Mouse (Mus musculus): ENCODE measurements around the gene Luc7l3. TPM values are rescaled to one million over a fixed set of nuclear protein-coding genes. Genes with fewer than 3 reads are reported as not detected.

Luc7l3 gene
- polyA plus RNA-seq, 1 experiment = 16.1 TPM

DNA sequence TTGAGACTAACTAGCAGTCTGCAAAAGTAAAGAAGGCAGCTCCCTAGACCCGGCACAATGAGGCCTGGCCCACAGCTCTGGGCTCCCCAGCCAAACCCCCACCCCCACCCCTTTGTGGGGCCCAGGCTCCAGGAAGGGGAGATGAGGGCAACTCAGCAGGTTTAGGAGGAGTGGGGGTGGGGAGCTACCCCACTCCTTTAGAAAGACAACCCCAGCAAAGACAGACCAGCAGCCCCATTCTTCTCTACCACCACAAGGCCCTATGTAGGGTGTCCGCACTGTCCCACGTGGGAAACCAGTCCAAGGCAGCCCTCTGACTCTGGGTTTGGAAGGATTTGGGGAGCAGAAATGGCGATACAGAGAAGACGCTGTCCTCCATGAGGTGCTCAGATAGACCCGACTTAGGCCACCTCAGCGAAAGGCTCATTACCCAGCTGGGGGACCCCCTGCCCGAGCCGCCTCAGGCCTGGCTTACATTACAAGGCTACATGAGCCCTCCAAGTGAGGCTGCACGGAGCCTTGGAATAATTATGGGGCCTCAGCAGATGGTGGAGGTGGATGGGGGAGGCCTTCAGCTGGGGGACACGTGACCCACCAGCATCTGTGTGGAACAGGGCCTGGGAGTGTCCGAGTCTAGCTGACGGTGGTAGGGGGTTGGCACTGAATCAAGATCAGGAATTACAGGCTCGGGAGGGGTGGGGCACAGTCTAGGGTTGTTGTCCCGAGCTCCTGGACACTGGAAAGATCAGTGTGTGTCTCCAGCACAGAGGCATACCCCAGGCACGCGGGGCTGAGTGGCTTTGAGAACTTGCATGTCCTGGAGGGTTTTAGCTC lies 75.6 kb downstream of the Luc7l3 start, which contains the start of gene Wfikkn2:
TSS of gene Wfikkn2 (minus strand) at position 51 of the 834 bp plus-strand sequence.
- WGBS = 65% methylated on average over 17 of the region's 17 CpGs
- no peak within 1 kb of the TSS for H3K4me3 ChIP-seq (replicated peaks; ENCODE audit: extremely low read depth, low read depth, low read length)
- TF ChIP-seq CTCF (IDR thresholded peaks at IDR 0.05; ENCODE audit: insufficient read depth, low read length) (no peak), POLR2A (IDR thresholded peaks at IDR 0.05; ENCODE audit: borderline replicate concordance, extremely low read depth, low read depth, low read length) (no peak)
- no peak for DNase-seq
- H3K4me1 ChIP-seq (ENCODE audit: control insufficient read depth, insufficient read depth, low read length) = peaks cover 2% of the 10 kb centered on the region; the same call in 1 of the 2 replicates

- Histone ChIP-seq H3K4me3 (replicated peaks; ENCODE audit: extremely low read depth, low read depth, low read length) (no peak overlapping the region), H3K4me1 (ENCODE audit: control insufficient read depth, insufficient read depth, low read length) (peaks cover 2% of the 10 kb centered on the region; the same call in 1 of the 2 replicates)
- TF ChIP-seq CTCF (IDR thresholded peaks at IDR 0.05; ENCODE audit: insufficient read depth, low read length) (no peak), POLR2A (IDR thresholded peaks at IDR 0.05; ENCODE audit: borderline replicate concordance, extremely low read depth, low read depth, low read length) (no peak)
- no peak for DNase-seq
- WGBS = 75% methylated on average over 9 of the region's 9 CpGs
These were observed 77.4 kb downstream of the Luc7l3 start for GRCm38 (mm10) chr11:94244385-94244784.

DNA sequence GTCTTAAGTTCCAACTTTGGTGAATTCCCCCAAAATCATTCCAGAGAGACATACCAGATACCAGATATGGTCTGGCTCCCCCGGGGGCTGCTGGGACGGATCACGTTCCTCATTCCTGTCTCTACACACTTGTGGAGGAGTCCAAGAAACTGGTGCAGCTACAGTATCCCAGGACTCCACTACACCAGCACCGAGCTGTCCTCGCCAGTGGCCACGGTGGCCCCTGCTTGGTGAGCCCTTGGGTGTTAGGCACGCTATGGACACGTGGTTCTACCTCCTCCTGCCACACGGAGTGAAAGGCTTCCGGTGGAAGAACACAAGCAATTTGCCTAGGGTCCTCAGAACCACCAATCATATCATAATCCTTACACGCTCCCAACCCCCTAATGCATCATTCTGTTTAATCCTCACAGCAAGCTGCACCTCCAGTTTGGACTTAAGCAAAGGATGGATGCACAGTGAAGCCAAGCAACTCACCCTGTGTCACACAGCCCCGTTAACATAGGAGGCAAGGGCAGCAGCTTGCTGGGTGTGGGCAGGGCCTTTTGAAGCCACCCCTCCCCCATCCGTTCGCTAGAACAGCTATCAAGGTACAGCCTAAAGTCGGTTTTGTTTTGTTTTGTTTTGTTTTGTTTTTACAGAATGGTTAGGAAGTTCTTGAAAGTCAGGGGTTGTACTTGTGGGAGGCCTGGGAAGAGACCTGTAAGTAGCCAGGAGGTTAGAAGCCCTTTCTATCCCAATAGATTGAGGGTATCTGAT lies 78.2 kb downstream of the Luc7l3 start:
- H3K4me3 ChIP-seq (replicated peaks; ENCODE audit: extremely low read depth, low read depth, low read length) = no peak overlapping the region
- TF ChIP-seq POLR2A (IDR thresholded peaks at IDR 0.05; ENCODE audit: borderline replicate concordance, extremely low read depth, low read depth, low read length) (no peak), CTCF (IDR thresholded peaks at IDR 0.05; ENCODE audit: insufficient read depth, low read length) (no peak)
- H3K4me1 ChIP-seq (ENCODE audit: control insufficient read depth, insufficient read depth, low read length) = peaks cover 2% of the 10 kb centered on the region; the same call in 1 of the 2 replicates
- WGBS = 40% methylated on average over 15 of the region's 15 CpGs
- DNase-seq = no peak

DNA sequence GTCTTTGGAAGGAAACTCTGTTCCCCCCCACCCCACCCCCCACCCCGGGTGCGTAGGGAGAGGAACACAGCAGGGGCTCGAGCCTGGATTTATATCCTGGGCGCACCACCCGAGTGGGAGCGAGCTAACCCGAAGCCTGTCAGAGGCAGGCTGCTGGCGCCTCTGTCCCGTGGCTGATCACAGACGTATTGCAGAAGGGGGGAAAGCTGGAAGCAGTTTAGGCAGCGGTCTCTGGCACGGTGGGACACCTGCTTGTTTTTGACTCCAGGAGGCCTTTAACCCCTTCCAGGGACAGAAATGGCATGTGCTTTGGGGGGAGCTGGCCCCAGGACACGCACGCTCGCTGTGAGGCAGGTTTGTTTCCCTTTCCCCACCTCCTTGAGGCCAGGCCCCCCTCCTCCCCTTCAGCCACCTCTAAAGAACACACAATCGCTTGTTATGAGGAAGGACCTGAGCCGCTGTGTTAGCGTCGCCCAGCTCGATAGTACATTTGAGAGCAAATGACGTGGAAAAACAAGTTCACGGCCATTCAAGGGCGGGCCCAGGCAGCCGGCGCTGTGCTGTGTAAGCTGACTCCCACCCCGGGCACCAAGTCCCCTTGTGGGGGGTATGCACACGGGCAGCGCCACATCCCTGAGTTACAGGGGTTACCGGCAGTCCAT lies 78.9 kb downstream of the Luc7l3 start:
- Histone ChIP-seq H3K4me1 (ENCODE audit: control insufficient read depth, insufficient read depth, low read length) (peaks cover 2% of the 10 kb centered on the region; the same call in 1 of the 2 replicates), H3K4me3 (replicated peaks; ENCODE audit: extremely low read depth, low read depth, low read length) (peak overlapping the region; percentile 27)
- DNase-seq = no peak
- WGBS = 8% methylated on average over 29 of the region's 29 CpGs
- TF ChIP-seq CTCF (IDR thresholded peaks at IDR 0.05; ENCODE audit: insufficient read depth, low read length) (no peak), POLR2A (IDR thresholded peaks at IDR 0.05; ENCODE audit: borderline replicate concordance, extremely low read depth, low read depth, low read length) (no peak)

DNA sequence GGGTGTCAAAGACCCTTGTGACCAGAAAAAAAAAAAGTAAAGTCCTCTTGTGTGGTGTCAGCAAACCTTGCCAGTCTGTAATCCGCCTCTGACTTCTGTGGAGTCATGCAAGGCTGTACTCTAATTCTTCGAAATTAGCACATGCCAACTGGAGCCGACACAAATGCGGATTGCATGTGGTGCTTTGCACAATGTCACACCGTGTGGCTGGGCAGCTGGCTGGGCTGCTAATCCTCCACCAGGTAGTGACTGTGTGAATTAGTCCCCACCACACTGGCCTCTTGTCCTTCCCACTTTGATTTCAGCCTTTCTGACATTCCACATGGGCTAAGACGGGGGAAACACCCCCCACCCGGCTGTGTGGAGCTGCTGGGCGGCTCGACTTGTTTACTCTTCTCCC lies 82.1 kb downstream of the Luc7l3 start:
- H3K4me3 ChIP-seq (replicated peaks; ENCODE audit: extremely low read depth, low read depth, low read length) = no peak overlapping the region
- 43% methylated on average over 9 of the region's 9 CpGs for WGBS
- peaks cover 2% of the 10 kb centered on the region; the same call in 1 of the 2 replicates for H3K4me1 ChIP-seq (ENCODE audit: control insufficient read depth, insufficient read depth, low read length)
- TF ChIP-seq POLR2A (IDR thresholded peaks at IDR 0.05; ENCODE audit: borderline replicate concordance, extremely low read depth, low read depth, low read length) (no peak), CTCF (IDR thresholded peaks at IDR 0.05; ENCODE audit: insufficient read depth, low read length) (no peak)
- no peak for DNase-seq

DNA sequence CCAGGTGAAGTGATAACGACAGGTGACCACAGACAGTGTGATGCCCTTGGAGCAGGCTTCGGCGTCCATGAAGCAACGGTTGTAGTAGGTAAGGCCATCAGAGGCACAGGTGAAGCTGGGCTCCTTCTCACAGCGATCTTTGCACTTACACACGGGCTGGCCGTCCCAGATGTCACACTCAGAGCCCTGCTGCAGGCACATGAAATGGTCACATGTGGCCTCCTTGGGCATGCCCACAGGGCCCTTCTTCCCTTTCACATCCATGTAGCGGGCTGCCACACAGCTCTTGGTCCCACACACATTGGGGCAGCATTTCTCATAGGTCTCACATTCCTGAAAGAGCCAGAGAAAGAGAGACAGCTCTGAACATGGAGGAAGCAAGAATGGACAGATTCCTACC lies 83.0 kb downstream of the Luc7l3 start:
- H3K4me3 ChIP-seq (replicated peaks; ENCODE audit: extremely low read depth, low read depth, low read length) = no peak overlapping the region
- 94% methylated on average over 8 of the region's 8 CpGs for WGBS
- TF ChIP-seq CTCF (IDR thresholded peaks at IDR 0.05; ENCODE audit: insufficient read depth, low read length) (no peak), POLR2A (IDR thresholded peaks at IDR 0.05; ENCODE audit: borderline replicate concordance, extremely low read depth, low read depth, low read length) (no peak)
- DNase-seq = no peak
- H3K4me1 ChIP-seq (ENCODE audit: control insufficient read depth, insufficient read depth, low read length) = peaks cover 2% of the 10 kb centered on the region; the same call in 1 of the 2 replicates

Other genes with a start within 250 kb of the Luc7l3 start
- 27.9 and 37.2 TPM in 2 replicates for gene Tob1, start 110.5 kb downstream of the Luc7l3 start, polyA plus RNA-seq (2012; rRNA removed)
- gene Wfikkn2, start 76.0 kb downstream of the Luc7l3 start, polyA plus RNA-seq (2012; rRNA removed) = 1.4 and 1.7 TPM in 2 replicates
- gene Gm21885, start 40.1 kb downstream of the Luc7l3 start, polyA plus RNA-seq (2012; rRNA removed) = not detected in 2 replicates
- 193 and 235 TPM in 2 replicates for gene Ankrd40, start 6.0 kb upstream of the Luc7l3 start, polyA plus RNA-seq (2012; rRNA removed)
- 47.6 and 57.9 TPM in 2 replicates for gene Abcc3, start 71.0 kb upstream of the Luc7l3 start, polyA plus RNA-seq (2012; rRNA removed)
- 3.5 and 4.3 TPM in 2 replicates for gene Cacna1g, start 152.2 kb upstream of the Luc7l3 start, polyA plus RNA-seq (2012; rRNA removed)
- gene Spata20, start 164.2 kb upstream of the Luc7l3 start, polyA plus RNA-seq (2012; rRNA removed) = 0.15 and 0.70 TPM in 2 replicates
- gene Epn3, start 178.0 kb upstream of the Luc7l3 start, polyA plus RNA-seq (2012; rRNA removed) = 60.0 and 62.2 TPM in 2 replicates
- 5.8 and 7.6 TPM in 2 replicates for gene Mycbpap, start 199.8 kb upstream of the Luc7l3 start, polyA plus RNA-seq (2012; rRNA removed)
- gene Rsad1, start 227.3 kb upstream of the Luc7l3 start, polyA plus RNA-seq (2012; rRNA removed) = 10.3 and 12.7 TPM in 2 replicates
- 32.6 and 38.8 TPM in 2 replicates for gene Chad, start 243.1 kb upstream of the Luc7l3 start, polyA plus RNA-seq (2012; rRNA removed)

Measured in lung, adult 2 months (tissue).